Mouse (Mus musculus): ENCODE measurements around the gene Dpf2.

- TF ChIP-seq CTCF (IDR thresholded peaks at IDR 0.05) (peak; percentile 72), EP300 (IDR thresholded peaks at IDR 0.05) (no peak)
These were observed 27.0 kb downstream of the Dpf2 start for GRCm38 (mm10) chr19:5885838-5886237.

Data from lung, postnatal 0 days (tissue).